Comparison of ENCODE assay signal across 8 mouse cellular contexts in genomic region chr12:30910860-30911259, GRCm38 (mm10). TPM values are rescaled to one million over a fixed set of nuclear protein-coding genes. Genes with fewer than 3 reads are reported as not detected.
DNase-seq lines count a peak whose midpoint lies in the region; ATAC-seq and TF ChIP-seq lines count a peak whose summit lies in the region.

No protein-coding gene starts in this region.

- ATAC-seq in Patski, result peak; percentile 2
- ATAC-seq in forebrain, embryonic 16.5 days, result no peak
- ATAC-seq in liver, embryonic 13.5 days (ENCODE audit: low read depth), result no peak
- no peak for ATAC-seq in frontal cortex, adult (ENCODE audit: low TSS enrichment)

- H3K4me3 ChIP-seq in forebrain, embryonic 16.5 days (replicated peaks; ENCODE audit: low read length), result peak overlapping the region; percentile 84
- H3K4me3 ChIP-seq in liver, embryonic 13.5 days (replicated peaks), result peak overlapping the region; percentile 87

- no peak for TF ChIP-seq CTCF in Patski (IDR thresholded peaks at IDR 0.05)

- POLR2A ChIA-PET in Patski (lab: Charles Lee), result no interaction called here

- in situ Hi-C loops in Patski (cut with MboI; ENCODE audit: low pct_unique_long_range_greater_than_20kb), result no loop called here

- peak overlapping the region; percentile 58 for H3K27ac ChIP-seq in forebrain, embryonic 16.5 days (ENCODE audit: low read length)
- H3K27ac ChIP-seq in liver, embryonic 13.5 days, result peak overlapping the region; percentile 98

- peaks cover 15% of the 10 kb centered on the region for H3K4me1 ChIP-seq in forebrain, embryonic 16.5 days (replicated peaks; ENCODE audit: control insufficient read depth, insufficient read depth, low read length)
- H3K4me1 ChIP-seq in liver, embryonic 13.5 days (replicated peaks), result peaks cover 60% of the 10 kb centered on the region

- 17% methylated on average over 8 of the region's 8 CpGs for WGBS in forebrain, embryonic 16.5 days
- WGBS in liver, embryonic 13.5 days (ENCODE audit: insufficient replicate concordance), result 8% methylated on average over 8 of the region's 8 CpGs

- DNase-seq in kidney, postnatal 14 days, result peak; percentile 4
- no peak for DNase-seq in kidney, postnatal 10 days
- DNase-seq in Patski (ENCODE audit: low read depth, low spot score), result no peak
- DNase-seq in liver, embryonic 13.5 days, result peak; percentile 42
- no peak for DNase-seq in T-cell, adult 2 months (ENCODE audit: low spot score)
- DNase-seq in right cerebral cortex, postnatal 10 days (ENCODE audit: low spot score in 2 of 2), result no peak

- peak overlapping the region; percentile 94 for H3K4me2 ChIP-seq in forebrain, embryonic 16.5 days (ENCODE audit: low read length)
- peak overlapping the region; percentile 78 for H3K4me2 ChIP-seq in liver, embryonic 13.5 days

- H3K27me3 ChIP-seq in Patski, result no peaks in the 10 kb centered on the region
- H3K27me3 ChIP-seq in forebrain, embryonic 16.5 days (replicated peaks; ENCODE audit: control insufficient read depth, insufficient read depth, low read length), result no peaks in the 10 kb centered on the region
- H3K27me3 ChIP-seq in liver, embryonic 13.5 days, result no peaks in the 10 kb centered on the region

- H3K36me3 ChIP-seq in forebrain, embryonic 16.5 days (ENCODE audit: control insufficient read depth, insufficient read depth), result no peaks in the 10 kb centered on the region
- peaks cover 9% of the 10 kb centered on the region for H3K36me3 ChIP-seq in liver, embryonic 13.5 days

- H3K9me3 ChIP-seq in forebrain, embryonic 16.5 days (ENCODE audit: control insufficient read depth, low read length), result no peaks in the 10 kb centered on the region
- no peaks in the 10 kb centered on the region for H3K9me3 ChIP-seq in liver, embryonic 13.5 days (replicated peaks)

- CTCF ChIA-PET in Patski (lab: Charles Lee), result no interaction called here

- peak overlapping the region; percentile 87 for H3K9ac ChIP-seq in forebrain, embryonic 16.5 days (replicated peaks; ENCODE audit: low read depth, low read length)
- H3K9ac ChIP-seq in liver, embryonic 13.5 days, result peak overlapping the region; percentile 94

RNA-seq across cellular contexts. Expression of gene Acp1, which starts 0.5 kb away (rescaled TPM):
- 80.1 TPM for polyA plus RNA-seq in Patski (2021)
- polyA plus RNA-seq in forebrain, embryonic 16.5 days (2015; fragmentation: Nextera tagmentation; extraction: Ambion mirVana), result 122 and 124 TPM in 2 replicates
- 351 and 380 TPM in 2 replicates for polyA plus RNA-seq in liver, embryonic 13.5 days (2015; fragmentation: Nextera tagmentation; extraction: Ambion mirVana)

RNA-seq across cellular contexts. Expression of gene Sh3yl1, which starts 0.6 kb away (rescaled TPM):
- 13.3 TPM for polyA plus RNA-seq in Patski (2021)
- polyA plus RNA-seq in forebrain, embryonic 16.5 days (2015; fragmentation: Nextera tagmentation; extraction: Ambion mirVana), result 43.7 and 46.4 TPM in 2 replicates
- polyA plus RNA-seq in liver, embryonic 13.5 days (2015; fragmentation: Nextera tagmentation; extraction: Ambion mirVana), result 33.6 and 41.1 TPM in 2 replicates

RNA-seq across cellular contexts. Expression of gene Alkal2, which starts 26.7 kb away (rescaled TPM):
- not detected for polyA plus RNA-seq in Patski (2021)
- 0.26 and 0.82 TPM in 2 replicates for polyA plus RNA-seq in forebrain, embryonic 16.5 days (2015; fragmentation: Nextera tagmentation; extraction: Ambion mirVana)
- polyA plus RNA-seq in liver, embryonic 13.5 days (2015; fragmentation: Nextera tagmentation; extraction: Ambion mirVana), result 0.09 TPM in 1 of 2 replicates, not detected in the other

Comparison
In these comparisons a context has a peak if more than half of its experiments do, and no peak if none do; other contexts are left out.
1. DNase-seq: peak in kidney, postnatal 14 days (single experiment) and liver, embryonic 13.5 days (single experiment); none in kidney, postnatal 10 days (single experiment), Patski (single experiment), T-cell, adult 2 months (single experiment) and right cerebral cortex, postnatal 10 days (0 of 2).